Mouse (Mus musculus): Measurements from ENCODE around the gene Rdh9.

- TF ChIP-seq POLR2A (IDR thresholded peaks at IDR 0.05; ENCODE audit: low read depth, low read length) (no peak), CTCF (conservative IDR thresholded peaks at IDR 0.05; ENCODE audit: insufficient read depth, insufficient read length, low read depth, low read length) (no peak)
Observed at GRCm38 (mm10) chr10:127730285-127730932, 45.8 kb upstream of the Rdh9 start.
